Mouse (Mus musculus) frontal cortex, adult (tissue): Measurements from ENCODE around the gene Ypel3.
A peak's percentile ranks its signal among the peaks of the same experiment; 100 is the strongest.

Source experiments
- ATAC-seq: cut with Nextera tagmentation; 2 replicates; pipeline ENCODE4 v1.9.2; 2017; ENCODE audit warnings: mild to moderate bottlenecking, moderate library complexity, mixed read lengths; ENCODE audit not compliant: low TSS enrichment

The Ypel3 gene

DNA sequence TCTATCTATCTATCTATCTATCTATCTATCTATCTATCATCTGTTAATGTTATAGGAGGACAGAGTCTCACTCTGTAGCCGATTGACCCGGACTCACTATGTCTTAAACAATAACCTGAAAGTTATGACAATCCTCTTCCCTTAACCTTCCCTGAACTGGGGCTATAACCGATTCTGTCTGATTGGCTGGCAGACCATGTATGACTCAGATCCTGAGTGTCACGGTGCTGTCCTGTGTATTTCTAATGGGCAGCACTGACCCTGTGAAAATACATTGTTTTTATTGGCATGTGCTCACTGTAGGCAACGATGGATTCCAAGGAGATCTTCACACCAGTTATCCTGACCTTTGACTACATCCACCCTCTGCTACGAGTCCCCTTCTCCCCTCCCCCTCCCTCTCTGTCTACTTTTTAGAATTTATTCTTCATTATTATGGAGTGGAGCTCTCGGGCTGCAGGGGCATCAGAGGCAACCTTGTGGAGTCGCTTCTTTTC is 39.0 kb downstream of the Ypel3 start:
- no peak for ATAC-seq

DNA sequence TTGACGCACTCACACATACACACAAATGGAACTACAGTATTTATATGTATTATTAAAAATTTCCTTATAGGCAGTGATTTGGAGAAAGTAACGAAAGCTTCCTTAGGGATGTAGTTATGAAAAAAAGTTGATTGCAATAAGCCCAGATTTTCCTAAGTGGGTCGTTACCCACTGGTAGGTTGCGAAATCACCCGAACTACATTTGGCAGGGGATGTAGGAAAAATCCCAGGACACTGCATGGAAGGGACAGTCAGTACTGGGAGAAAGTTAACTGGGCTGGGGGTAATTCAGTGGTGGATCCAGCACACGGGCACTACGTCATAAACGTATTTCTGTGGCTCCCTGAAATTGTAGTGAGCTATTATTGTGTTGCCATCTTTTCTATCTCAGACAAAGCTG is 39.7 kb downstream of the Ypel3 start:
- ATAC-seq: no peak

DNA sequence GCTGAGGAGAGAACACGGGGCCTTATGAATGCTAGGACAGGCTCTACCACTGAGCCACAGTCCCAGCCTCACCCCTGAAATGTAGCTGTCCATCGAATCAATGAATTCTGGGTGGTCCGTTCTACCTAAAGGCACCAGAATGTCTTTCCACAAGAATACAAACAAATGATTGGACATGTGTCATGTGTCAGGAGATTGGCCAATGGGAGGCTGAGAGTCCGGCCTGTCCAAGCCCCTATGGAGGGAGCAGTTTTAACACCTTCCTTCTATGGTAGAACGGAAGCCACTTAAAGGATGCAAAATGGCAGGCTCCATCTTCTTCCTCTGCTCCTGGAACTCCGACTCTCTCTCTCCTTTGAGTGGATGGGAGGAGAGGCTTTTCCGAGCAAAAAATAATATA is 40.8 kb downstream of the Ypel3 start:
- ATAC-seq: no peak

DNA sequence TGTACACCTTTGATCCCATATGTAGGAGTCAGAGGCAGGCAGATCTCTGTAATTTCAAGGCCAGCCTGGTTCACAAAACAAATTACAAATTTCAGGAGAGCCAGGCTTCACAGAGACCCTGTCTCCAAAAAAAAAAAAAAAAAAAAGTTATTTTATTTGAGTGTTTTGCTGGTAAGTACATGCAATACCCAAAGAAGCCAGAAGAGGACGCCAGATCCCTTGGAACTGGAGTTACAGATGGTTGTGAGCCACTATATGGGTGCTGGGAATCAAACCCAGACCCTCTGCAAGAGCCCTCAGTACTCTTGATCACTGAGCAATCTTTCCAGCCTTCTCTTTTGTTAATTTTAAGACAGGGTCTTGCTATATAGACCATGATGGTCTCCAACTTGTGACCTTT is 42.1 kb downstream of the Ypel3 start:
- ATAC-seq: no peak

DNA sequence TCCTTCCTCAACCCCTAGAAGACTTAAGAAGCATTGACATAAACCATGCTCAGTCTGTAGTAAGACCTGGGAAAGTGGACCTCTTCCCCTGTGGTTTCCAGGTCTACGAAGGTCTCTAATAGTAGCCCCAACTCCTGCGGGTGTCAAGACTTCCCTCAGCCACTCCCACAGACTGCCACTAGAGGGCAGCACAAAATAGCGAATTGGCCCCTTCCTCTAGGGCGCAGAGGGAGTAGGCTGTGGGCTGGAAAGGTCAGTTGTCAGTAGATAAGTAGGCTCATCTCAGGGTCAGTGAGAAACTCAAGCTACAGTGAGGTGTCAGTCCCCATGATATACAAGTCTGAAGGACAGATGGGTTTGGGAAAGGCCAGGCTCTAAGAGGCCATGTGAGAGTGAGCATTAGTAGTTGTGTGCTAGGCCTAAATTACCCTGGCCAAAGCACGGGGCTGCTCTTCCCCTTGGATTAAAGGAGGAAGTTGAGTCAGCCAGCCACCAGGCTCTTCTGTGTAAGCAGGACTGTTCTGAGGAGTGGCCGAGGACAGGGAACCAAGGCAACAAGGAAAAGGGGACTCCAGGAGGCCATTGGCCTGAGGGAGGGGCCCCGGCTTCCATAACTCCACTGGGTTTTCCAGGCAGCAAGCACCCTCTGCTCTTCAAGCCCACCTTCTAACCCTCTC is 45.2 kb downstream of the Ypel3 start:
- peak; percentile 39; the same call in 1 of the 2 replicates for ATAC-seq

DNA sequence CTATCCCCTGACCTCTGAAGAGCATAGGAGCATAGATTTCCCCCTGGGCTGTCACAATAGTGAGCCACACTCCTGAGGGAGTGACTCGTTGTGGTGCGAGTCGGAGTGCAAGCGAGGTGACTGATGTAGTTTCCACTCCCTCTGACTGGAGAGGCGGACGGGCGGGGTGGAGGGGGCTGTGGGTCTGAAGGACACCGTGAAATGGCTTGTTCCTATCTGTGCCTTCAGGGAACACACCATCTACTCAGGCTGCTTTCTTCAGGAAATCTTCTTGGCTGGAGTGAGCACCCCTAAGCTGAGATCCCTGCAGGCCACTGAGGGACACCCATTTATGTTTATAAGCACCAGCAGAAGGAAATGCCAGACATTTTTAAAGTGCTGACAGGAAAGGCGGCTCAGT is 46.0 kb downstream of the Ypel3 start:
- ATAC-seq: peak; percentile 52; the same call in 1 of the 2 replicates

DNA sequence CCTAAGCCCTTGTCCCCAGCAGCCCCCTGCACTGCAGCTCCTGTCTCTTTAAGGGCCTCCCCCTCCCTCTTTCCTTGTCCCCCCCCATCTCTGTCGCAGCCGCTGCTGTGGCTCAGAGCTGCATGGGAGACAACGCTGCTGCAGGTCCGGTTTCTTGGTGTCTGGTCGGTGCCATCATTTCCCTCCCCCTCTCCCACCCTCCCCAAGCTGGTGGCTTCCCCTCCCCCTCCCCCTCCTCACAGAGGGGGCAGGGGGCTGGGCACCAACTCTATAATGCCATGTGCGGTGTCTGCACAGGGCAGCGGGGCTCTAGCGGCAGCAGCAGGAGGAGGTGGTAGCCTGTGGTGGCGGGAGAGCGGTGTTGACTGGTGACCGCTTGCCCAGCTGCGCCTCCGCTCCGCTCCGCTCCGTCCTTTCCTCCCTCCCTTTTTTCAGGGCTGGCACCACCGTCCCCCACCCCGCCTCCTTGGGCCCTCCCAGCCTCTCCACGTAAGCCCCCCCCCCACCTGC is 46.5 kb downstream of the Ypel3 start:
- peak; percentile 20; the same call in 1 of the 2 replicates for ATAC-seq

DNA sequence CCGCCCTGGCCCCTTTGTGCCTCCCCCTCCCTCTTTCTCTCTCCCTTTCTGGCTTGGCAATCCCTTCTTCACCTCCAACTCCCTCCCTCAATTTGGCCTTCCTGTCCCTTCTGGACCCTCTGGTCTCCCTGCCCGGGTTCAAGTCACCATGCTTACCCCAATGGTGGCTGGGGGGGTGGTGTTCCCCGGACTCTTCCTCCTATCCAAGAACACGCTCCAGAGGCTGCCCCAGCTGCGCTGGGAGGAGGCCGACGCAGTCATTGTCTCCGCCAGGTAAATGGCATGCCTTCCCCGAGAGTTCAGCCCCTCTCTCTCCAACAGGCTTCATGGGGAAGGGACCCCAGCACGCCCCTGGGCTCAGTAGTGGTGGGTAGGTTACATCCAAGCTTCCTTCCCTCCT is 47.2 kb downstream of the Ypel3 start:
- no peak for ATAC-seq

DNA sequence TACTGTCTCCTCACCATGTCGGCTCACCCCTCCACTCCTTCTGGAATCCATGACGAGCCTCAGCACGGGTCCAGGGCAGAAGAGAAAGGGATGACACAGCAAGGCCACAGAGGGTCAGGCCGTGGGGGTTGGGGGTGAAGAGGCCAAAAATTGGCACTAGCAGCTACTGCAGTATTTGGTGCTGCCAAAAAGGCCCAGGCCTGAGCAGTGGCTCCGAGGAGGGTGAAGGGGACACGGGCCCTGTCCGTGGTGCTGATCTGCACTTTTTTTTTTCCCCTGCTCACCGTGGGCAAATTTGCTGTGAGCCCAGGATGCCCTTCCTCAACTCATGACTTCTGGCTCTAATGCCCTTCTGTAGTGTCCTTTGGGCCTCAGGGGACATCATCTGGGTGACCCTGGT is 48.6 kb downstream of the Ypel3 start:
- ATAC-seq: no peak

DNA sequence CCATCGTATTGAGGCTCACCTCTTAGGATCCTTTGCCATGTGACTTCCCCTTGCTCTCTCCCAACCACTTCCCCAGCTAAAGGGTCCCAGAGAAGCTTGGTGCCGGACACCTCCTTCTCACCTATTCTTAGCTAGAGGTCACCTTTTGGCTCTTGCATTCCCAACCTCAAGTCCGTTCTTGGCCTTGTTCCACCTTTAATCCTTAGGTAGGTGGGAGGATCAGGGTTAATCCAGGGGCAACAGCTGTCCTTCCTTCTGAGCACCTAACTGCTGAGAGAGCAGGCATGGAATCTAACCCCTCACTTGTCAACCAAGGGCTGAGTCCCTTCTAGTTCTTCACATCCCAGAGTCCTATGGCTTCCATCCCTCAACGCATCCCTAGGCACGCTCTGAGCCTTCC is 49.2 kb downstream of the Ypel3 start:
- no peak for ATAC-seq
